Mouse (Mus musculus) heart, postnatal 0 days (tissue): ENCODE measurements at regions not wholly inside any gene's neighbourhood (a gene's known extent, or its start where the extent isn't known, plus 50 kb on each side); places are given as distances from the start of the nearest gene placed in this dataset.

Source experiments
- ATAC-seq: fragments of 200-750 bp; cut with Nextera tagmentation; 2 replicates; pipeline ENCODE4 v1.8.0; 2017; ENCODE audit warnings: low read depth, moderate number of reproducible peaks, moderate library complexity; ENCODE audit not compliant: insufficient read depth
- DNase-seq: peaks from one replicate; pipeline ENCODE4 v3.0.0-alpha.2; 2016; ENCODE audit warnings: low spot score
- H3K27ac ChIP-seq: fragments of 300-500 bp; sonication (generic); 2 replicates; pipeline ENCODE4 v1.5.1; 2014; ENCODE audit warnings: low read depth, mild to moderate bottlenecking
- H3K27me3 ChIP-seq: fragments of 300-500 bp; sonication (generic); 2 replicates; pipeline ENCODE4 v1.6.1; 2014; ENCODE audit warnings: low read length, mixed read lengths; ENCODE audit not compliant: control insufficient read depth, insufficient read depth
- H3K36me3 ChIP-seq: fragments of 300-500 bp; sonication (generic); replicated peaks from 2 replicates; pipeline ENCODE4 v1.6.1; 2014; ENCODE audit warnings: low read length, mixed read lengths; ENCODE audit not compliant: control insufficient read depth, insufficient read depth
- H3K4me1 ChIP-seq: fragments of 300-500 bp; sonication (generic); 2 replicates; pipeline ENCODE4 v1.6.1; 2014; ENCODE audit warnings: antibody characterized with exemption; ENCODE audit not compliant: control insufficient read depth, insufficient read depth
- H3K4me2 ChIP-seq: fragments of 300-500 bp; sonication (generic); 2 replicates; pipeline ENCODE4 v1.6.1; 2014; ENCODE audit warnings: low read depth, mild to moderate bottlenecking, low read length, moderate library complexity
- H3K4me3 ChIP-seq: fragments of 300-500 bp; sonication (generic); 2 replicates; pipeline ENCODE4 v1.5.1; 2014; ENCODE audit warnings: low read depth, low read length
- H3K9ac ChIP-seq: fragments of 300-500 bp; sonication (generic); replicated peaks from 2 replicates; pipeline ENCODE4 v1.6.1; 2014; ENCODE audit warnings: low read depth, low read length, mixed read lengths
- H3K9me3 ChIP-seq: fragments of 300-500 bp; sonication (generic); replicated peaks from 2 replicates; pipeline ENCODE4 v1.6.1; 2016; ENCODE audit warnings: low read length; ENCODE audit not compliant: control insufficient read depth
- CTCF ChIP-seq: IDR thresholded peaks from 2 replicates; pipeline ENCODE4 v1.5.1; 2016; ENCODE audit warnings: antibody characterized with exemption, control low read depth, low read depth
- EP300 ChIP-seq: IDR thresholded peaks from 2 replicates; pipeline ENCODE4 v1.6.1; 2016; ENCODE audit warnings: antibody characterized with exemption, low read depth
- WGBS: fragments of 180-500 bp; shearing (Covaris S2); extraction: QIAGEN DNeasy Blood & Tissue Kit; methylation state at CpG from one replicate; pipeline ENCODE4 v1.1.7; 2014; 5-methylcytosine and 5-hydroxymethylcytosine counted together

- WGBS = 43% methylated on average over 5 of the region's 5 CpGs
- TF ChIP-seq CTCF (no peak), EP300 (no peak)
- no peaks in the 10 kb centered on the region for H3K4me1 ChIP-seq
- H3K9ac ChIP-seq = no peak overlapping the region
- H3K27ac ChIP-seq = no peak overlapping the region
- DNase-seq (no peak), ATAC-seq (no peak)
- H3K36me3 ChIP-seq = no peaks in the 10 kb centered on the region
- no peak overlapping the region for H3K4me3 ChIP-seq
- no peak overlapping the region for H3K4me2 ChIP-seq
- H3K27me3 ChIP-seq = no peaks in the 10 kb centered on the region
- H3K9me3 ChIP-seq = no peaks in the 10 kb centered on the region
These were observed 200.0 kb downstream of the Vgll3 start for GRCm38 (mm10) chr16:66014861-66015602.

- Histone ChIP-seq H3K27ac (no peak overlapping the region), H3K4me2 (no peak overlapping the region), H3K4me1 (no peaks in the 10 kb centered on the region), H3K36me3 (no peaks in the 10 kb centered on the region), H3K4me3 (no peak overlapping the region), H3K27me3 (no peaks in the 10 kb centered on the region), H3K9ac (no peak overlapping the region), H3K9me3 (no peaks in the 10 kb centered on the region)
- 79% methylated on average over 2 of the region's 2 CpGs for WGBS
- TF ChIP-seq EP300 (no peak), CTCF (no peak)
- no peak for DNase-seq
- no peak for ATAC-seq
These were observed 202.0 kb downstream of the Vgll3 start for GRCm38 (mm10) chr16:66017040-66017439.

GRCm38 (mm10) chr16:66023397-66023796 lies 208.3 kb downstream of the Vgll3 start:
- Histone ChIP-seq H3K9ac (no peak overlapping the region), H3K36me3 (no peaks in the 10 kb centered on the region), H3K4me2 (no peak overlapping the region), H3K9me3 (no peaks in the 10 kb centered on the region), H3K4me3 (no peak overlapping the region), H3K4me1 (no peaks in the 10 kb centered on the region), H3K27ac (no peak overlapping the region), H3K27me3 (no peaks in the 10 kb centered on the region)
- DNase-seq (no peak), ATAC-seq (no peak)
- no peak for TF ChIP-seq EP300
- TF ChIP-seq CTCF = no peak
- 46% methylated on average over 2 of the region's 2 CpGs for WGBS
